Mouse (Mus musculus) brain, embryonic 14.5 days (tissue): Measurements from ENCODE around the gene Hoxa5. TPM values are rescaled to one million over a fixed set of nuclear protein-coding genes. Genes with fewer than 3 reads are reported as not detected.
A peak's percentile ranks its signal among the peaks of the same experiment; 100 is the strongest.

Experiments
- DNase-seq: peaks from one replicate; pipeline ENCODE4 v3.0.0-alpha.2; 2011; ENCODE audit warnings: low read depth
- CTCF ChIP-seq: fragments of 200-500 bp; IDR thresholded peaks from 2 replicates; pipeline ENCODE4 v1.5.1; 2012; ENCODE audit warnings: inconsistent platforms, mild to moderate bottlenecking, moderate library complexity, borderline replicate concordance; ENCODE audit not compliant: insufficient read depth, insufficient read length; ENCODE audit errors: extremely low read depth
- POLR2A ChIP-seq: fragments of 200-500 bp; IDR thresholded peaks from 2 replicates; pipeline ENCODE4 v1.6.1; 2012; ENCODE audit warnings: mild to moderate bottlenecking, inconsistent platforms, borderline replicate concordance; ENCODE audit not compliant: poor library complexity, insufficient read depth, insufficient read length, severe bottlenecking; ENCODE audit errors: extremely low read depth
- polyA plus RNA-seq: library from polyadenylated mRNA; depleted of rRNA; stranded (reverse); fragments of >200 nt; gene quantifications from 2 replicates; pipeline ENCODE4 v1.2.3, GENCODE M21; 2012

The Hoxa5 gene
- polyA plus RNA-seq, 1 experiment = 47.1 TPM

DNA sequence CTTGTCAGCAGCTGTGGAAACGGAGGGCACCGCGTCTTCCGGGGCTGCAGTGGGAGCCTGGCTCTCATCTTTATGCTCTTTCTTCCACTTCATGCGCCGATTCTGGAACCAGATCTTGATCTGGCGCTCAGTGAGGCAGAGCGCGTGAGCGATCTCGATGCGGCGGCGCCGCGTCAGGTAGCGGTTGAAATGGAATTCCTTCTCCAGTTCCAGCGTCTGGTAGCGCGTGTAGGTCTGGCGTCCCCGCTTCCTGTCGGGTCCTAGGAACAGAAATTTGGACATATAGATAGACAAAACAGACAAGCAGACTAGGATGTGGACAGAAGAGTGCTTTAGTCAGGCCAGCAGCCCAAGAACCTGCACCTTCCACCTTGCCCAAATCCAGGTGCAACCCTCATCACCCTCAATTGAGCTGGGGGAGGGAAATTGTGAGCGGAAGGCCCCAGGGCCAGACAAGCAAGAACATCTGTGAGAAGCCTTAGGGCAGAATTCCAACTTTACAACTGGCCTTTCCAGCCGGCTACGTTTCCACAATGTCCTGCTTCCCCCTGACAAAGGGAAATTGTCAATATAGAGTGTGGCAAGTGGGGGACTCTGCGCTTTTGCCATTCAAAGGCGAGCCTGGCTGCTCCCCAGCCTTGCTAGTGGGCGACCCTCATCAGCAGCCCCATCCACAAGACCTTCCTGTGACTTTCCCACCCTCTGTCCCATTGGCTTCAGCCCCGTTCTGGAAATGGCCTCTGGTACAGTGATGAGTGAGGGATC lies 11.6 kb upstream of the Hoxa5 start:
- no peak for DNase-seq
- TF ChIP-seq CTCF = no peak

DNA sequence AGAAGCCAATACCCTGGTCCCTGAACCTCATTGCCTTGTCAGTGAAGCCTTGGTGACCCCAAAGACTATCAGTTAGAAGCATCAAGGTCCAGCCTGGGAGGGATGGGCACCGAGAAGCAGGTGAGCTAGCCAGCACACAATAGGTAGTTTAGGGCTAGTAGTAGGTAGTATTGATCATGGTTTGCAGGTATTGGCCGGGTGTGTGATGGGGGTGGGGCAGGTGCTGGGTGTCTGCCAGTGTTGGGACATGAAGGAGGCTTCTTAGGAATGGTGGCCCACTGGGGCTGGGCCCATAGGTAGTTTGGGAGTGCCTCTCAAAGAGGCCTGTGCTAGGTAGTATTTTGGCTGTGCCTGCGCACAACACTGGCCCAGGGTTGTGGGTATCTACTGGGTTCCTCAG lies 10.7 kb upstream of the Hoxa5 start:
- TF ChIP-seq CTCF (no peak), POLR2A (no peak)
- DNase-seq = no peak

- no peak for DNase-seq
- TF ChIP-seq CTCF (no peak), POLR2A (no peak)
Observed at GRCm38 (mm10) chr6:52214271-52214670, 9.9 kb upstream of the Hoxa5 start.

DNA sequence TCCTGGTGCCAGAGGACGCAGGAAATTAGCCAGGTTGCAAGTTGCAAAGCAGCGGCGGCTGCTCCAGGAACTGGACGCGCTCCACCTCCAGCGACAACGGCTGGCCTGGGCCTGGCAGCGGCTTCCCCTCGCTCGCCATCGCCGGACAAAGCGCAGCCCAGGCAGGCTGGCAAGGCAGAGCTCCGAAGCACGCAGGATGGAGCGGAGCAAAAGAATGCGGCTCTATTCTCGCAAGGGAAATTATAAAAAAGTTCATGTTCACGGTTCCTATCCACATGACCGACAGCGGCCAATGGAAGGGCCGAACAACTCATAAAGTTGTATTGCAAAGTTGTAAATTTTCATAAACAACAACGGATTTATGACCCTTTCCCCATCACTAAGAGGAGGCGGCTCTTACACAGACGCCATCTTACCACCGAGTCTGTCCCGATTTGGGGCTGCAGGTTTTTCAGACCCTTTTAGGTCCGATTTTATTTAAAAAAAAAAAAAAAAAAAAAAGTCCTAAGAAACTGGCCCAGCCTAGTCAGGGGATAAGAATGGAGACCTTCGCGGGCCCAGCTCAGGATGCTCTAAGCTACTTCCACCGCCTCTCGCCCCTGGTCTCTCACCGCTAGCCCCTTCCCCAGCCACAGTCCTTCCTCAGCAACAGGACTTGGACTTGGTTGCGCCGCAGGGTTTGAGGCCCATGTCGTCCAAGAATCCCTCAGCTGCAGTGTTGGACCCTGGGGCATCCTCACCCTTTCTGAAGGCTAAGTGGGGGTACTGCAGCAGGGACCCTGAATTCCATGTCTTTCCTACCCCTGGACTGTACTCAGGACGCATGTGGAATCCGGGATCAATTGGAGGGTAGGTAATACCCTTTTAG lies 9.0 kb upstream of the Hoxa5 start, which contains the start of the genes Hoxa3 and Gm28308:
Gene Hoxa3 (minus strand): TSS at position 218 of the 868 bp plus-strand sequence.
Gene Gm28308 (minus strand): TSS at position 221 of the 868 bp plus-strand sequence.
- TF ChIP-seq POLR2A = no peak
- DNase-seq = no peak

- TF ChIP-seq CTCF = no peak
- no peak for TF ChIP-seq POLR2A
- no peak for DNase-seq
Observed at GRCm38 (mm10) chr6:52212556-52213118, 8.2 kb upstream of the Hoxa5 start.

- no peak for DNase-seq
- no peak for TF ChIP-seq CTCF
- TF ChIP-seq POLR2A = no peak
Observed at GRCm38 (mm10) chr6:52211961-52212360, 7.6 kb upstream of the Hoxa5 start.

- TF ChIP-seq POLR2A (no peak), CTCF (peak; percentile 84)
- peak; percentile 84 for DNase-seq
Observed at GRCm38 (mm10) chr6:52211170-52211935, 7.0 kb upstream of the Hoxa5 start.

DNA sequence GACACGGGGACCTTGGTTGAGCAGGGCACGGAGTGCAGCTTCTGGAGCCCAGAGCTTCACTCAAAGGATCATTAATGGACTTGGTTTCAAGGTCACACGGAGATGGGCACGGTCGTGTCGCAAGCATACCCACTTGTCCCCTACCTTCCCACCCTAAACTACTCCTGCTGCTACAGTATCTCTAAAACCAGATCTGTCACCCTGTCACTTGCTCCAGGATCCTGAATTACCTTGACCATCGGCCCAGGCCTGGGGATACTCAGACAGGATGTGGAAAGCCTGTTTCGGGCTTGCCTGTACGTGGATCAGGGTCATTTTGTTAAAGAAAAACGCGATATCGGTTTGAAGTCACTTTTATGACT lies 5.3 kb upstream of the Hoxa5 start:
- TF ChIP-seq POLR2A (no peak), CTCF (no peak)
- no peak for DNase-seq

GRCm38 (mm10) chr6:52208868-52209684 lies 4.7 kb upstream of the Hoxa5 start:
- DNase-seq = no peak
- TF ChIP-seq CTCF = no peak
- TF ChIP-seq POLR2A = no peak

DNA sequence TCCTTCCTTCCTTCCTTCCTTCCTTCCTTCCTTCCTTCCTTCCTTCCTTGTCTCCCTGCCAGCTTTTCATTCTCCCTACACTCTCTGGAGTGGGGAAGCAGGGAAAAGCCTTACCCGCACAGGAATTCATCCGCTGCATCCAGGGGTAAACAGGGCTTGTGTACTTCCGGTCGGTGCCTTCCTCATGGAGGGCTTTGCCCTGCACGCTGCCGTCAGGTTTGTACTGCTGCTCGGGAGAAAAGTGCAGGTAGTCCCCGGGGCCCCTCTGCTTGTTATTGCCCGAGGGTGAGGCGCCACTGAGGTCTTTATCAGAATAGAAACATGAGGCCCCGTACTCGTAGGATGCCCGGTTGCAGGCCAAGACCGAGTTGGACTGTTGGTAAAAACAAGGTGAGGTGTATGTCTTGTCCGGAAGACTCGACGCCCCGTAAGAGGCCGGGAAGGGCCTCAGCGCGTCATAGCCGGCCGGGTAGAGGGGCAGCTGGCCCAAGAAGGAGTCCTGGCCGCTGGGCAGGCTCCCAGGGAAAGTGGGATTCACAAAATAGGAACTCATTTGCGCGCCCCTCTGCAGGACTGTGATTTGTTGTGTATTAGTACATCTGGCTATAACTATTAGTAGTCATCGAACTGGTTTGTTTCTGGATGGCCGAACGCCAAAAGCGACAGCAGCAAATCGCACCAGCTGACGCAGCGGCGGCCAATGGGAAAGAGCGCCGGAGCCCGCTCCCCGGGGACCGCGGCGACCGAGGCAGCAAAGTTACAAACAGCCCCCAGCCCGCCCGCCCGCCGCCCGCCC lies 3.9 kb upstream of the Hoxa5 start, which contains the start of gene Hoxa6:
Gene Hoxa6 (minus strand): TSS at position 651 of the 796 bp plus-strand sequence.
- no peak for DNase-seq
- TF ChIP-seq CTCF = no peak
- no peak for TF ChIP-seq POLR2A
